Mouse (Mus musculus): ENCODE results near the gene Atp2c2.

Atp2c2 gene

GRCm38 (mm10) chr8:119742409-119742808 is 42.6 kb downstream of the Atp2c2 start:
- no peak for DNase-seq (ENCODE audit: low spot score)

- DNase-seq (ENCODE audit: low spot score): peak; percentile 38
These were observed 43.6 kb downstream of the Atp2c2 start for GRCm38 (mm10) chr8:119743291-119744026.

GRCm38 (mm10) chr8:119744604-119745003 is 44.8 kb downstream of the Atp2c2 start:
- DNase-seq (ENCODE audit: low spot score): no peak

DNA sequence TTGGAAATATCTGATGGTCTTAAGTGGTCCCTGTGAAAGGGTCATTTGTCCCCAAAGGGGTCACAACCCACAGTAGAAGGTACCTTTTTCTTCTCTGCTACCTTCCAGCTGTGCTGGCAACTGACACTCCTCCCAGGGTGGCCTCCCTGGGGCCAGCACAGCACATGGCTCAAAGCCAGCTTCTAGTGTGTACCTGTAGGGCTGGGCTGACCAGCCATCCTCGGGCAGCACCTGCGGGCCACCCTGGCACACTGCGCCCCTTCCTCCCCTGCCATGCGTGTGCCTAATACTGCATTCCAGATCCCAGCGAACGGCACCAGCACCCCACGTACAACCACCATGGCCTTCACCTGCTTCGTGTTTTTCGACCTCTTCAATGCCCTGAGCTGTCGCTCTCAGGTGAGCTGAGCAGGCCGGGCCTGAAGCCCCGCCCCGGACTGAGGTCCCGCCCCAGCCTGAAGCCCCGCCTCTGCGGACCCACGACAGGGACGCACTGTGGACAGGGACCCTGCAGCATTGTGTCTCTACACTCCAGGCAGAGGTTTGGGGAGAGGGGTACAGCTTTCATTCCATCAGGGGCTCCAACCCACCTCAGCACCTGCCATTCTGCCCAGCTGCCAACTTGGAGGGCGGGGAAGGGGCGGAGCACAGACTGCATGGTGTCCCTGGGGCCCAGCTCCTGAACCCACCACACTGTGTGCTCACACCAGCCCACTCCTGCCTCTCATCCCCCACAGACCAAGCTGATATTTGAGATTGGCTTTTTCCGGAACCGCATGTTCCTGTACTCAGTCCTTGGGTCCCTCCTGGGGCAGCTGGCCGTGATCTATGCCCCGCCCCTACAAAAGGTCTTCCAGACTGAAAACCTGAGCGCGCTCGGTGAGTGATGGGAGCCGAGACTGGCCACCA is 55.7 kb downstream of the Atp2c2 start:
- DNase-seq (ENCODE audit: low spot score): no peak

- DNase-seq (ENCODE audit: low spot score): no peak
These were observed 56.3 kb downstream of the Atp2c2 start for GRCm38 (mm10) chr8:119756147-119756461.

GRCm38 (mm10) chr8:119756538-119756937 is 56.7 kb downstream of the Atp2c2 start:
- DNase-seq (ENCODE audit: low spot score): no peak

GRCm38 (mm10) chr8:119761692-119762091 is 61.9 kb downstream of the Atp2c2 start:
- DNase-seq (ENCODE audit: low spot score): no peak

- DNase-seq (ENCODE audit: low spot score): no peak
These were observed 62.7 kb downstream of the Atp2c2 start for GRCm38 (mm10) chr8:119762226-119763220.

- DNase-seq (ENCODE audit: low spot score): no peak
These were observed 65.5 kb downstream of the Atp2c2 start for GRCm38 (mm10) chr8:119765311-119765710.

DNA sequence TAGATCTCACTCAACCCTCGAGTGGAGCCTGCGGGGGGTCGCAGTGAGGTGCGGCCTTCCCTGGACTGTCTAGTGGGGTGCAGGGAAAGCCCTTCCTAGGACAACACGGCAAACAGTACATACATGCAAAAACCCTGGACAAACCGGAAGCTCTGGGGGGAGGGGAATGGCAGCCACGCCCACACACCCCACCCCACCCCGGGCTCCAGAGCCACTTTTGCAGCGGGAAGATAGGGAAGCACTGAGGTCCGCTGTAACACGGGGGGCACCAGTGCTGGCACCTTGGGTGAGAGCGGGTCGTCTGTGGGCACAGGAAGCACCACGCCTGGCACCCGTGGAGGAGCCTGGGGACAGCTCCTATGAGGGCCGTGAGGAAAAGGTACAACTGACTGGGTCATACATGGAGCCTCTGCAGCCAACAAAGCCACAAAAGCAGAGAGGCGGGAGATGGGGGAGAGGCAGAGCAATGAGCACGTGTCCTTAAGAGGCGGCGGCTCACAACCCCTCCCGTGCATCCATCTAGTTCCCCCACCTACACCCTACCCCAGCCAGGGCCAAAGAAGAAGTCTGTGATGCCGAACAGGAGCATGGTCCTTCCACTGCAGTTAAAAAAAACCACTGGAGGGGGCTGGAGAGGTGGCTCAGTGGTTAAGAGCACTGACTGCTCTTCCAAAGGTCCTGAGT is 66.1 kb downstream of the Atp2c2 start:
- DNase-seq (ENCODE audit: low spot score): no peak

- DNase-seq (ENCODE audit: low spot score): no peak
These were observed 76.9 kb downstream of the Atp2c2 start for GRCm38 (mm10) chr8:119776668-119777245.

DNA sequence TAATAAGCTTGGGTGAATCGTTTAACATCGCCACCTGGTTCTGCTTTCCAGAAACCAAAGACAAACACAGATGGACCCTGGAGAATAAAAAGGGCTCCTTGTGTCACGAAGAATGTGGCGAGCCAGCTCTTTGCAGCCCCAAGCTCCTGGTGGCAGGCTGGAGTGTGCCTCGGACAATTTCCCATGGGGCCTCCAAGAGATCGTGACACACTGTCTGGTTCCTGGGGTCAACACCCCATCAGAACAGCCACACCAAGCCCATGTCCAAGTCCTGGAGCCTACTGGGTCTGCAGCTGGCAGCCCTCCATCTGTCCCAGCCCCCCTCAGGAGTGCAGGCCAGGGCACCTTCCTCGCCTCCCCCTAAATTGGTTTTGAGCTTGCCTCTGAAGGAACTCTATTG is 78.0 kb downstream of the Atp2c2 start:
- no peak for DNase-seq (ENCODE audit: low spot score)

DNA sequence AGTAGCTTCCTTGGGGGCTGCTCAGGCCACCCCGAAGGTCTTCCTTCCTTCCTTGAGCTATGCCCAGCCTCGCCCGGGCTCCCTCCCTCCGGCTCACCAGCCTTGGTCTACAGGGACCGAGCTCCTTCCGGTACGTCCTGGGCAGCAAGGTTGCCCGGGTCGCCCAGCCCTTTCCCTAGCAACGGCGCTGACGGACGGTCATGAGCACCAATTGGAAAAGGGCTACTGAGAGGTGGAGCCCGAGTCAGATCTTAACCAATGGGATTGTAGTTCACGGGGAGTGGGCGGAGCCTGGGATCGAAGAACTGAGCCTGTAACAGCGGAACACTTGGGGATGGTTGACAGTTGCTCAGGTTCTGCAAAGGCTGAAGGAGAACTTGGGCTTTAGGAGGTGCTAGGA is 78.5 kb downstream of the Atp2c2 start, which contains the start of gene Tldc1:
Tldc1 (minus strand) TSS at position 154 of the 400 bp plus-strand sequence.
- DNase-seq (ENCODE audit: low spot score): peak; percentile 99

DNA sequence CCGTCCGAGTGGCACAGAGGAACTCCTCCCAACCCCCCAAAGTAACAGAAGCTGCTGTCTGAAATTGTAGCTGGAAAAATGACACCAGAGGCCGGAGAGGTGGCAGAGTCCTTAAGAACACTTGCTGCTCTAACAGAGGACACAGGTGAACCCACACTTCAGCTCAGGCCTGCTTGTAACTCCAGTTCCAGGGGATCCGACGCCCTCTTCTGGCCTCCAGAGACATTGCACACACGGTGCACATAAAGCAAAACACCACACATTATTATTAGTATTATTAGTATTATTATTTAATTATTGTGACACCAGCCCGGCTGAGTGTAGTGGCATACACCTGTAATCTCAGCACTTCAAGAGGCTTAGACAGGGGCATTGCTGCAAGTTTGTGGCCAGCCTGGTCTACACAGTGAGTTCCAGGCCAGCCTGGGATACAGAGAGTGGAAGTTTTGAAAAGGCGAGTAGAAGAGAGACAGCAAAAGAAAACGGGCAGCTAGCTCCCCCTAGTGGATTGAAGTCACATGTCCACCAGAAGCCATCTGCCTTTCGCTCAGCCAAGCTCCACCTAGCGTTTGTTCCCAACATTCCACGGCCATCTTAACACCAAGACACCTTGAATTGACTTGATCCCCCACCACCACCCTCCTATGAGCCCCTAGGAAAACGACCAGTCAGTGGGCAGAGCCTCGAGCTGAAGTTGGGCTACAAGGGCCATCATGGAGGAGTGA is 79.4 kb downstream of the Atp2c2 start:
- peak; percentile 67 for DNase-seq (ENCODE audit: low spot score)

GRCm38 (mm10) chr8:119780402-119781049 is 80.7 kb downstream of the Atp2c2 start:
- no peak for DNase-seq (ENCODE audit: low spot score)

DNA sequence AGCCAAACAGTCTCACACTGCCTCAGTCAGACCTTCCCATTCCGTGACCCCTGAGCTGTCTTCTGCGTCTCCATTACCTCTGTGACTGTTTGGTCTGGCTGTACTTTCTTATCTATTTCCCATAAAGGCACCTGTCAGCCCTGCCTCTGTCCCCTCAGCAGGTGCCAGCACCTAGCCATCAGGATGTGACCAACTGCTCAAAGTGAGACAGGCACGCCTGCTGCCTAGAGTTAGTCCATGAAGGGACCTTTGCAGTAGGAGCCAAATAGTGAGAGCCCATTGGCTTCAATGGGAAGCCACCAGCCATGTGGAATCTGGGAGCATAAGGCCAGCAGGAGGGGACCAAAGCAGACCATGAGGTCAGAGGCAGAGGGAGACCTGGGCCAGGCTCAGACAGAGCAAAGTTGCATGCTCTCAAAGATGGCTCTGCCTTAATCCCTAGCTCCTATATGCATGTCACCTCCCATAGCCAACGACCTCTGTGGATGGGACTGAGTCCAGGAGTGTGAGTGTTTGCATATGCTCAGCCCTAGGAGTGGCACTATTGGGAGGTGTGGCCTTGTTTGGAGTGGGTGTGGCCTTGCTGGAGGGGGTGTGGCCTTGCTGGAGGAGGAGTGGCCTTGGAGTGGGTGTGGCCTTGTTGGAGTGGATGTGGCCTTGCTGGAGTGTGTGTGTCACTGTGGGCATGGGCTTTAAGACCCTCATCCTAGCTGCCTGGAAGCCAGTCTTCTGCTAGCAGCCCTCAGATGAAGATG is 81.5 kb downstream of the Atp2c2 start:
- DNase-seq (ENCODE audit: low spot score): no peak

GRCm38 (mm10) chr8:119782715-119783114 is 82.9 kb downstream of the Atp2c2 start:
- DNase-seq (ENCODE audit: low spot score): peak; percentile 72

GRCm38 (mm10) chr8:119783579-119783978 is 83.8 kb downstream of the Atp2c2 start:
- DNase-seq (ENCODE audit: low spot score): no peak

DNA sequence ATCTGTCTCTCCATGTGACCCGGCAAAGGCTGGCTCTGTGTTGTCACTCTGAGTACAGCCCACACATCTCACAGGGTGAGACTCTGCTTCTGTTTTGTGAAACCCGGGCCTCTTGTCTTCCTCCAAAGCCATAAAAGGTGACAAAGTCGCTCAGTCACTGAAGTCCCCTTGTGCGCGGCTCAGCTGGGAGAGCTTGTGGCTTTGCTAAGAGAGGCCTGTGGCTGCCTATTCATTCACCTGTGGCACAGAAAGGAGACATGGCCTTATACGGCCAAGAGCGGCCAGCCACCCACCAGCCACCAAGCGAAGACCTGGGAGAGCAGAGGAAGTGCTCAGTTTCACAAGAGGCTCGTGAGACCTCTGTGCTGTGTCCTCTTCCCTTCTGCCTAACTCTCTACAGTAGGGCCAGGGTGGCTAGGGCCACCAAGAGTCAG is 84.3 kb downstream of the Atp2c2 start:
- DNase-seq (ENCODE audit: low spot score): no peak
